Comparison of ENCODE assay signal across 19 mouse cellular contexts in genomic region chr6:81621028-81621427, GRCm38 (mm10).
DNase-seq lines count a peak whose midpoint lies in the region; ATAC-seq lines count a peak whose summit lies in the region.
"Had no signal": no experiment of that assay in that cellular context is flagged by ENCODE, and none has a peak within 500 bp of the region (broad histone marks: within the 10 kb centered on the region; RNA-seq: fewer than 3 reads in every experiment).

No protein-coding gene starts in this region.

- H3K9ac ChIP-seq in midbrain, embryonic 14.5 days (replicated peaks; ENCODE audit: low read length): no peak overlapping the region
- H3K9ac ChIP-seq: embryonic facial prominence, embryonic 12.5 days; forebrain, embryonic 13.5 days; forebrain, embryonic 15.5 days; forebrain, postnatal 0 days had no signal

- no peak for ATAC-seq in midbrain, embryonic 14.5 days (ENCODE audit: low FRiP score, low TSS enrichment)
- ATAC-seq: activated CD4-positive, CD25-positive, alpha-beta regulatory T cell, adult 4 months; forebrain, embryonic 13.5 days; forebrain, embryonic 15.5 days; forebrain, postnatal 0 days; Patski had no signal

- no peak overlapping the region for H3K4me3 ChIP-seq in midbrain, embryonic 14.5 days (replicated peaks; ENCODE audit: low read depth, low read length)
- H3K4me3 ChIP-seq: embryonic facial prominence, embryonic 10.5 days; embryonic facial prominence, embryonic 12.5 days; forebrain, embryonic 13.5 days; forebrain, embryonic 15.5 days had no signal

- WGBS in midbrain, embryonic 14.5 days: 92% methylated on average over 4 of the region's 4 CpGs

- no peak overlapping the region for H3K4me2 ChIP-seq in midbrain, embryonic 14.5 days (ENCODE audit: low read length)
- H3K4me2 ChIP-seq: embryonic facial prominence, embryonic 12.5 days; forebrain, embryonic 13.5 days; forebrain, embryonic 15.5 days had no signal

- H3K9me3 ChIP-seq in midbrain, embryonic 14.5 days (ENCODE audit: control insufficient read depth, low read length): no peaks in the 10 kb centered on the region
- H3K9me3 ChIP-seq: embryonic facial prominence, embryonic 10.5 days; embryonic facial prominence, embryonic 12.5 days; forebrain, embryonic 13.5 days; forebrain, embryonic 15.5 days had no signal

- no peaks in the 10 kb centered on the region for H3K36me3 ChIP-seq in midbrain, embryonic 14.5 days (ENCODE audit: control insufficient read depth, insufficient read depth, low read length)
- H3K36me3 ChIP-seq: embryonic facial prominence, embryonic 10.5 days; embryonic facial prominence, embryonic 12.5 days; forebrain, embryonic 15.5 days had no signal

- no peak overlapping the region for H3K27ac ChIP-seq in midbrain, embryonic 14.5 days (replicated peaks; ENCODE audit: low read depth, low read length)
- H3K27ac ChIP-seq: embryonic facial prominence, embryonic 10.5 days; embryonic facial prominence, embryonic 12.5 days; forebrain, embryonic 13.5 days; forebrain, embryonic 15.5 days had no signal

- H3K27me3 ChIP-seq in midbrain, embryonic 14.5 days (ENCODE audit: control insufficient read depth, insufficient read depth, low read length): no peaks in the 10 kb centered on the region
- H3K27me3 ChIP-seq: embryonic facial prominence, embryonic 12.5 days; forebrain, embryonic 13.5 days; forebrain, embryonic 15.5 days had no signal

- peak; percentile 9 for DNase-seq in frontal cortex, postnatal 36 days (ENCODE audit: low spot score in 2 of 2)
- no peak for DNase-seq in frontal cortex, postnatal 25 days (ENCODE audit: low spot score in 2 of 2)
- peak; percentile 76 for DNase-seq in brain, adult 2 months (ENCODE audit: low read depth, low spot score)
- DNase-seq in adrenal gland, postnatal 36 days: no peak
- DNase-seq in midbrain, embryonic 14.5 days: no peak
- DNase-seq: adrenal gland, adult 8-10 months; adrenal gland, postnatal 14 days; cerebellum, adult 11-12 months; cerebellum, adult 2 months; cerebellum, adult 9-10 months; cerebellum, postnatal 10 days; cerebellum, postnatal 25 days; forebrain, postnatal 0 days had no signal

- no peaks in the 10 kb centered on the region for H3K4me1 ChIP-seq in midbrain, embryonic 14.5 days (ENCODE audit: control insufficient read depth, insufficient read depth, low read length)
- H3K4me1 ChIP-seq: embryonic facial prominence, embryonic 10.5 days; embryonic facial prominence, embryonic 12.5 days; forebrain, embryonic 13.5 days; forebrain, embryonic 15.5 days had no signal

Comparison
In these comparisons a context has a peak if more than half of its experiments do, and no peak if none do; other contexts are left out.
1. DNase-seq: peak in frontal cortex, postnatal 36 days (2 of 2) and brain, adult 2 months (single experiment); none in frontal cortex, postnatal 25 days (0 of 2), adrenal gland, postnatal 36 days (0 of 2) and midbrain, embryonic 14.5 days (single experiment).